Comparison of ENCODE assay signal across 14 mouse cellular contexts in the genomic region with DNA sequence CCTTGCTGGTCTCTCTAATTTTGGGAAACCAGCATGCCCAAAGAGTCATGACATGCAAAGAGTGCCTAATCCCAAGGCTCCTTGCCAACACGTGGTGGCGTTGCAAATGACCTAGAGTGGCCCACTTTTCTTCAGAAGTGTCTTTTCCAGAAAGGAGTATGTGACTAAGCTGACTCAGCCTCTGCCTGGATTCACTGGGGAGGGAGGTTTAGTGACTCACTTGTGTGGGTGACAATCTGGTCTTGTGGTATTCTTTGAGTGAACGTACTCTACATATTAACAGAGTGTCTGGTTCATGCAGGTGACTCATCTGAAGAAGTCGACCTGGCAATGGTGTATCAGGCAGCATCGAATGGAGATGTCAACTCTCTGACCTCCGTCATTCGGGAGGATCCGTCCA. TPM values are rescaled to one million over a fixed set of nuclear protein-coding genes. Genes with fewer than 3 reads are reported as not detected.
DNase-seq lines count a peak whose midpoint lies in the region.
"Had no signal": no experiment of that assay in that cellular context is flagged by ENCODE, and none has a peak within 500 bp of the region (broad histone marks: within the 10 kb centered on the region; RNA-seq: fewer than 3 reads in every experiment).

No protein-coding gene starts in this region.

- intact Hi-C loops in left cerebral cortex, postnatal 36 days (cut with DNase I) = no loop called here
- intact Hi-C loops in heart, postnatal 25 days (cut with DNase I) = no loop called here

- peak; percentile 25 to 36 for DNase-seq in layer of hippocampus, adult 18-20 months (ENCODE audit: low spot score in 2 of 2)
- DNase-seq in layer of hippocampus, postnatal 25 days (ENCODE audit: extremely low spot score in 1 of 2, low spot score in 1 of 2) = no peak
- DNase-seq in CD4-positive, CD25-positive, alpha-beta regulatory T cell, adult 2 months (ENCODE audit: low read depth, low spot score) = peak; percentile 50
- DNase-seq in adrenal gland, postnatal 36 days = peak; percentile 57 to 79
- DNase-seq in left cerebral cortex, postnatal 36 days (ENCODE audit: low spot score in 2 of 2) = peak; percentile 47
- no peak for DNase-seq in heart, postnatal 25 days (ENCODE audit: low spot score)
- no peak for DNase-seq in gastrocnemius, postnatal 4 days (ENCODE audit: low spot score in 2 of 2)
- no peak for DNase-seq in testis, postnatal 14 days (ENCODE audit: low spot score)
- DNase-seq: cerebellum, postnatal 36 days; heart, adult 18-20 months; heart, postnatal 4 days; kidney, adult 2 months; midbrain, embryonic 14.5 days; thymus, adult 2 months had no signal

RNA-seq across cellular contexts. Expression of gene Ankrd55, which starts 29.9 kb away (rescaled TPM):
- total RNA-seq in layer of hippocampus, adult 18-20 months (2021) = 1 to 10 TPM; 4.1 to 4.2 TPM
- 1 to 10 TPM; 3.5 to 4.3 TPM for total RNA-seq in layer of hippocampus, postnatal 25 days (2021)
- total RNA-seq in adrenal gland, postnatal 36 days (2021) = 10 to 100 TPM in 1 of 2 experiments, under 1 TPM in 1; 0.46 to 22.1 TPM
- 1 to 10 TPM; 3.5 to 4.8 TPM for total RNA-seq in left cerebral cortex, postnatal 36 days (2021)
- total RNA-seq in heart, postnatal 25 days (2021) = under 1 TPM; 0.25 to 0.34 TPM
- under 1 TPM; 0.10 to 0.44 TPM for total RNA-seq in gastrocnemius, postnatal 4 days (2021)
- total RNA-seq: heart, postnatal 4 days had no signal

Comparison
In these comparisons a context has a peak if more than half of its experiments do, and no peak if none do; other contexts are left out.
1. DNase-seq: peak in layer of hippocampus, adult 18-20 months (2 of 2), CD4-positive, CD25-positive, alpha-beta regulatory T cell, adult 2 months (single experiment), adrenal gland, postnatal 36 days (2 of 2) and left cerebral cortex, postnatal 36 days (2 of 2); none in layer of hippocampus, postnatal 25 days (0 of 2), heart, postnatal 25 days (single experiment), gastrocnemius, postnatal 4 days (0 of 2) and testis, postnatal 14 days (single experiment).